Mouse (Mus musculus) thymus, adult 18-20 months (tissue): Measurements from ENCODE around the gene Txndc5.

ENCODE experiments used
- DNase-seq, 2 experiments: peaks; one replicate each; pipeline ENCODE4 v3.0.0; 2022; ENCODE audit warnings: mixed read lengths in 2 of 2

Txndc5 gene

DNA sequence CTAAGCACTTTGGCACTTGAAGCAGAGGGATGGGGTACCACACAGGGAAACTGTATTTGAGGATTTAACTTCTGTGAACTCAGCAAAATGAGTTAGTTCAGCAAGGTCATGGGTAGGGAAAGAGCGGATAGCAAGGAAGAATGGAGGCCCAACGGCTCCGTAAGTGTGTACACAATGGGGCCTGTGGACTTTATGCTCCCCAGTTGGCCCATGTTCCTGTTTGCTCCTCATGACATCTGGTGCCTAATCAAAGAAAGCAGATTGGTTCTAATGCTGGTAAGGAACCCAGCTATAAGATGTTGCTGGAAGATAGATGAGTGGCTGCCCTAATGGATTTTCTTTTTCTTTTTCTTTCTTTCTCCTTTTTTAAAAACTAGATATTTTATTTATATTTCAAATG is 3.4 kb downstream of the Txndc5 start:
- DNase-seq = no peak

DNA sequence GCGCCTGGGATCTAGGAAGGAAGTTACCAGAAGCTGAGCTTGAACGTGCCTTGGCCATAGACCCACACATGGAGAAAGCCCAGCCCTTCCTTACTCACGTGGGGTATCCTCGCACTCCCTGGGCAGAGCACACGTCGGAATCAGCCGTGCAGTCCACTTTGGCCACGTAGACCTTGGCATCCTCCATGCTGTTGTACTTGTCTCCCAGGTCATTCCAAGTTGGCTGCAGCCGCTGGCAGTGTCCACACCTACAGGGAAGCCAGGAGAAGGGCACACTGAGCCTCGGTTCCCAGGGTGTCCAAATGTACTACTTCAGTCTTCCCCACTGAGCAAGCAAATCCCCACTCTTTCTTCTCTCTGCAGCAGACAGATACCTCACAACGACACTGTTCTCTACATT is 5.4 kb downstream of the Txndc5 start:
- DNase-seq = no peak

DNA sequence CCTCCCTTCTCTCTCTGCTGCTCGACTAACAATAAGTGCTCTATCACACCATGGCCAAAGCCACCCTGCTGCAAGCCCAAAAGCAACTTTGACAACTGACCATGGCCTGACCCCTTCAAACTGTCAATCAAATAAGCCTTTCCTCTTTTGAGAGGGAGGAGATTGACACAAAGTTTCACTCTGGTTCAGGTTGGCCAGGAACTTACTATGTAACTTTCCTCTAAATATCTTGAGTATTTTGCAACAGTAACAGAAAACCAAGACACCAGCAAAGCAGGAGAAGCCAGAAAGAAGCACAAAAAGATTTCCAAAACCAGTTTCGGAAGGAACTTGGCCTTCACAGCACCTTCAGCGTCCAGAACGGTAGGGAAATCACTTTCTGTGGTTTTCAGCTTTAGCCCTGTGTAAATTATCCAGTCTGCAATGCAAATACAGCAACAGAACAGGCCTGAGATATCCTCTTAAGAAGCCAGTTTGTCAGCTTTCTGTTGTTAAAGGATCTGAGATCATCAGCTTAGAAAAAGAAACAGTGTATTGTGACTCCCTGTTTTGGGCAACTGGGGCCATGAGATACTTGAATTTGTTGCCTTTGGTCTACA is 6.5 kb downstream of the Txndc5 start:
- DNase-seq = no peak

DNA sequence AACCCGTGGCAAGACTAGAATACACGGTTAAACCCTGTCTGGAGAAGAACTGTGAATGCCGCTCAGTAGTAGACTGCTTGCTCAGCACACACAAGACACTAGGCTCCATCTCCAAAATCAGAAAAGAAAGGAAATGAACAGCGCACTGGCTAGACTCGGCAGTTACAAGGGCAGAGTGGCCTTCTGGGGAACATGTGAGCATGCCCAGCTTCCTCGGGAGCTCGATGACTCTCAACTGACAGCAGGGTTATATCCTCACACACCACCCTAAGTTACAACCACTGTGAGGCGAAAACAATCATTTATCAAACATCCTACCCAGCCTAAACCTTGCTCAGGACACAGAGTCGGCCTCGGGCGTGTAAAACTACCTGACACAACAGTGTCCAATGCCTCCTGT is 8.3 kb downstream of the Txndc5 start:
- DNase-seq = no peak

DNA sequence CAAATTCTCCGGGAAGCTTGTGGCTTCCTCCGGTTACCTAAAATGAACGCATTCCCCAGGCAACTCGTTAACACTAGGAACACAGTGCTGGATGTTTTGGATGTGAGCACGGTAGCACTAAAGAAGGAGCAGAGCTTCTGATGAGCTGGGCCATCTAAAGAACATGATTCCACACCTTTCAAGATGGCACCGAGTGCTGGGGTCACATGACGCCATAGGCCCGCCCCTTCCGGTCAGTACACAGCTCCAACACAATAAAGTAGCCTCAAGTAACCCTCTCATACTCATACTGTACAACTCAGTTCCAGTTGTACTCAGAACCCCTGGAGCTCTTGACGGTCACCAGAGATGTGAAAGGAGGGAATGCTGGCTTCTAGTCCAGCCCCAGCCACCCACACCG is 12.0 kb downstream of the Txndc5 start:
- no peak for DNase-seq

DNA sequence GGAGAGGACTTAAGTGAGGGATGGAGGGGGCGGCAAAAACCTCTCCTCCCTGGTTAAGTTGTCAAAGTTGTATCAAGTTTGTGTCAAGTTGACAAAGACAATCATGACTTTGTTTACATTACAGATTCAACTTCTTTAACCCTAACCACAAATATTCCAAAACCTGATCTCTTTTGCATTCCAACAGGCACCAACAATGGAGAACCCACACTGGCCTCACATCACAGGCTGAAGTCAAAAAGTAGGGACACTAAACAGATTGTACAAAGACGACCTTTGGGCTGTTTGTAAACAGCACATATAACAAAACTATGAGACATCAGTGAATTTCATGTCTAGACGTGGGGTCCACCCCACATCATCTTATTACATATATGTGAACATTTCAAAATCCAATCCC is 12.8 kb downstream of the Txndc5 start:
- DNase-seq = no peak

DNA sequence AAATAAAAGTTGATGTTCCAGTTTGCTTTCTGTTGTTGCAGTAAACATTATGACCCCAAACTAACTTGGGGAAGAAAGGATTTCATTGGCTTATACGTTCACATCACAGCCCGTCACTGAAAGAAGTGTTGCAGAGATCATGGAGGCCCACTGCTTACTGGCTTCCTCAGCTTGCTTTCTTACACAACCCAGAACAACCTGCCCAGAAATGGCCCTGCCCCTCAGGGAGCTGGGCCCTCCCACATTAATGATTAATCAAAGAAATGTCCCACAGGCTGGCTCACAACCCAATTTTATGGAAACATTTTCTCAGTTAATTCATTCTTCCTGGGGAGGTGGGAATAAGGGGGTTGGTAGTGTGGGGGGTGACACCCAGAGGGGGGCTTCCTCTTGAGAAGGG is 13.2 kb downstream of the Txndc5 start:
- DNase-seq = no peak

DNA sequence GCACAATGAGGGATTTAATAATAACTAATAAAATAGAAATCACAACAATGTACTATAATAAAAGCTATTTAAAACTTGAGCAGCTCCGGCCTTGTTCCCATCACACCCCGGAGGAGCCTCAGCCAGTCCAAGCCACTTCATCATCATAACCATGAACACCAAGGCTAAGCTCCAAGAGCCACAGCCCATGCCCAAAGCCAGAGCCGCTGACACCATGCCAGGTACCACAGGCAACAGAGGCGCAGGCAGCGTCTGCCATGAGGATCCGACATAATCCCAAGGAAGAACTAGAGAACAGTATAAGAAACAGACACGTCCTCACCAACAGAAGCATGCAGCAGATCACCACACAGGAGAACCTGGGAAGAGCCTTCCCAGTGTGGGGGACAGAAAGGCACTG is 14.7 kb downstream of the Txndc5 start:
- DNase-seq = no peak

DNA sequence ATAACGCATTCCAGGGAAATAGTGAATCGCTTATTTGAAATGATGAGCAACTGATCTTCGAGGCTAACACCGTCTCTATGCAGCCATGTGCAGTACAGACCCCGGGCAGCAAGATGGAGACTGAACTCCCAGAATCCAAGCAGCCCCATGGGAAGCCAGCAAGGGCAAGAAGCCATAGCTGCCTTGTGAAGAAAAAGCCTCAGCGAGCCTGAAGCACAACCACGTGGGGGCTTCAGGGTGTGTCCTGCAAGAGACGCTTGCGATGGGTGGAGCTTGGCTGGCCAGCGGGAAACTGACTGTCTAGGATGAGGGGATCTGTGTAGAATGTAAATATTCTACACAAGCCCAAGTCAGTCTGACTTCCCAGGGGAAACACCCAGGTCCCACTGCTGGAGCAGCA is 16.6 kb downstream of the Txndc5 start:
- DNase-seq = no peak

DNA sequence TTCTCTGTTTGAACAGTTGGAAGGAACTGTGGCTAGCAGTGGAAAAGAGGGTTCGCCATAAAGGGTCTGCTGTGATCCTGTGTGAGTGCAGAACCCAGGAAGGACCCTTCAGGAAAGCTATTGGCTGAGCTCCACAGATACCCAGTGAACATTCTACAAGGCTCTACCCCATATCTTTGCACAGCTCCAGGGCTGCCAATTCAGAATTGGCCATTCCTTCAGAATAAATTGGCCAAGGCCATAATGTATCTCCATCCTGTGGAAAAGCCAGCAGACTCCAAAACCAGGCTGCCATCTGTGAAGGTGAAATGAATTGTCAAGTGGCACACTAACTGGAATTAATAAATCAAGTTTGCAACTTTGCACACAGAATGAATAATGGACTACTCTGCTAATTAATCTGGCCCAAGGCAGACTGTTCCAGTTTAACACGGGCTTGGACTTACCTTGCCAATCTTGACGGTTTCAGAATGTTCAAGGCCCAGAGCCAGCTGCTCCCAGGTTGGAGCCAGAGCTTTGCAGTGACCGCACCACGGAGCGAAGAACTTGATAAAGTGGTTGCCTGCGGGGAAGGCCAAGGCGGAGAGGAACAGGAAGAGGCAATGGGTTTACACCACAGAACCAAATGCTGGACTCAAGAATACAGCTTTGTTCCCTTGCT is 18.8 kb downstream of the Txndc5 start:
- no peak for DNase-seq

DNA sequence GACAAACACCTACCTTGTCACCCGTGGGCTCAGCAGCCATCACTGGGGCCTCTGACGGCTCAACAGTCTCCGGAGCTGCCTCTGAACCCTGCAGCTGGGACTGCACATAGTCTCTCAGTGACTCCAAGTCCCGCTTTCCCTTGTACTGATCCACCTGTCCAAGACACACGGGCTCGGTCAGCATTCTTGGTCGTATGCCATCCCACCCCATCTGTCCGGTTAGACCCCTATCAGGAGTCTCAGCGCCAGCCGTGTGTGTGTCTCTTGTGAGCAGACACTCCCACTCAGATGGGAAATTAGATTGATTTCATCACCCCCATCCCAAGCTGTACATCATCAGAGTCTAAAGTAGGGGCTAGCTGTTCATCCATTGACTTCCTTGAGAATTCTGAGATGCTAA is 21.7 kb downstream of the Txndc5 start:
- no peak for DNase-seq

DNA sequence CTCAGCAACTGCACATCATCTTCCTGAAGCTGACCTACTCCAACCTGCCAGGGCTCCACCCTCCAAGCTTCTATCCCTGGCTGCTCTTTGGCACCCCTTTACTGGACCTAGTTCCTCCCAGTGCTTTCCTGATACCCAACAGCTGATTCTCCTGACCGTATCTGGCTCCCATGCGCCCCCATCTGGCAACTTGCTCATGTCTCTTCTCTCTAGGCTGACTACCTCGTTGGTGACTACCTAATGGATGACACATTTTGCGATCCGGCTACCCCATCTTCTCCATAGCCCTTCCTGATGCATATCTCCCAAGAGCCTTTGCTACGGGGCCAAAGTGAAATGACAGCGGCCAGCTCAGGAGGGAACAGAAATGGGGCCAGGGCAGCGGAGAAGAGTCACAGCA is 22.3 kb downstream of the Txndc5 start:
- no peak for DNase-seq

DNA sequence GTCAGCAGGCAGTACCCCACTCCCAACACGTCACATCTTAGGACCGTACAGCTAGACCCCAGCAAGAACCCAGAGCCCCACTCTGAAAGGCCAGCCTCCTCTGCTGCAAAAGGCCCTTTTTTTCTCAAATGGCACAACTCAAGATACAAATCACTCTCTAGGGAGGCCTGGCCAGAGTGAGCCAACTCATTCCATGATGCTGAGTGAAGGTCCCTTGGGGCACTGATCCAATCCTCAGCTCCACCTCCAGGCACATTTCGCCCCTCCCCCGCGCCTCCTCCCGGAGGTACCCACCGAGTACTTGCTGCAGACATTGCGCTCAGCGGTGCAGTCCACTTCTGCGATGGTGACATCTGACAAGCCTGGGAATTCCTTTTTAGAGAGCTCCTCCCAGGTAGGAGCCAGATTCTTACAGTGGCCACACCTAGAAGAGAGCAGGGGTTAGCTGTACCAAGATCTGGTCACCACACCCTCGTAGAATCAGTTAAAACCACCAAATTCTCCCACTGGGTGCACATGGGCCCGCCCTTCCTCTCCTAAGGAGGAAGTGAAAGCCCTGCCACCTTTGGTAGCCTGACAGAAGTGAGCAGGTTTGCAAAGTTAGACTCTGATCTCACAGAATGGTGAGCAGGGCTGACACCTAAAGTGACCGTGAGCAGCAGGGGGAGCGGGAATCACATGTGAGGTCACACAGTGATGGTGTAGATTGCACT is 25.3 kb downstream of the Txndc5 start:
- DNase-seq = peak in 1 of 2 experiments; percentile 18

DNA sequence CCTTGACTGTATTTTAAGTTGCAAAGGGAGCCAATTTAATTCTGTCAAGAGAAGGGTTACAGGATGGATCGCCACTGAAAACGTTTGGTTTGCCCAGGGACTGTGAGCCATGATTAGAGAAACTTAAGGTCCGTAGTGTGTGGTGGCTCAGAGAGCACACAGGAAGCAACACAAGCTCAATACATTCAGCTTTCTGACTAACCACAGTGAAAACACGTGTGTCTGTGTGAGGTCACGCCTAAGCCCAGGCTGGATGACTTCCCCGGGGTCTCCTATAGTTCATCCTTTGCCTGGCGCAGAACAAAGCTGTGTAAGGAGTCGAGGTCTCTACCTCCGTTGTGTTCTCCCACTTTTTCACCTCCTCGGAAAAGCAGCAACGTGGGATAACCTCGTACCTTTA is 27.3 kb downstream of the Txndc5 start:
- no peak for DNase-seq

DNA sequence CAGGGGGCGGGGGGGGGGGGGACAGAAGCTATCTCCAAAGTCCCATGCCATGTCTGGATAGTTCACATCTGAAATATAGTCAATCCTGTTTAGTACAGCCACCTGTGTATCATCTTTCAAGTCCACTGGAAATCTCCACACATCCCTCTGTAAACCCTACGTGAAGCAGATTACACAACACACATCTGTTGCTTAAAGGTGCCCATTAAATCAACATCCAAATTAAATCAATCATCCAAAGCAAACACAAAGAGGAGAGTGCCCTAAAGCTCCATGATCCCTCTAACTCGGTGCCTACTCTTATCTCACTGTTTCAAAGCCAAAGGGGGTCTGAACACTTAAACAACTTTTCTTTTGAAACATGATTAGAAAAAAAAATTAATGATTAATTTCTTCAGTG is 31.9 kb downstream of the Txndc5 start:
- DNase-seq = no peak

DNA sequence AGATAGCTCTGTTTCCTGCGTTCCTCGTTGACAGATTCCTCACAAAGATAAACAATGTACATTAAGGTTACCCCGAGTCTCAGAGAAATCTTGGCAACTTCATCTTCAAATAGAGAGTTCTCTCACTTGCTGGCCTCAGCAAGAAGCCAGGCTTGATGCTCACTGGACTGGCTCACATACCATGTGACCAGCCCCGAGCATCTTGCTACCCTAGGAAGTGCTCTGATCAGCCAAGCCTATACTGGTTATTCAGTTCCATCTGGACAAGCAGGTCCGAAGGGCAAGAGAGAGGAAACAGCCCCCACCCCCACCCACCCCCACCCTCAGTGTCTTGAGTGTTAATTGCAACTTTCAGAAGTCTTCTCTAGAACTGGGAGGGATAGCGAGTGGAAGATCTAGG is 41.9 kb downstream of the Txndc5 start:
- no peak for DNase-seq

DNA sequence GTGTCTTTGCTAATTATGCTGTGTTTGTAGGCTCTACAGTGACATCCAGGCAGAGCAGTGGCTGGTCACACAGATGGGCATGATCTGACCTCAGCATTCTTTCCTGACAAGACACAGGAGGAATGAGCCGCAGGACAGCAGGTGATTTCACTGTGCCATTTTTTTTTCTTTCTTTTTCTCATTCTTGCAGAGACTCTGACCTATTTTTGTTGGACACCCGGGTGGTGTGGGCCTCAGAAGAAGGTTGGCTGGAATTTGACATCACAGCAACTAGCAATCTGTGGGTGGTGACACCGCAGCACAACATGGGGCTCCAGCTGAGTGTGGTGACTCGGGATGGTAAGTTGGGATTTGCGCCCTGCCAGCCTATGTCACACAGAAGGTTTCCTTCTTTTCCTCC is 43.9 kb downstream of the Txndc5 start:
- DNase-seq = no peak

DNA sequence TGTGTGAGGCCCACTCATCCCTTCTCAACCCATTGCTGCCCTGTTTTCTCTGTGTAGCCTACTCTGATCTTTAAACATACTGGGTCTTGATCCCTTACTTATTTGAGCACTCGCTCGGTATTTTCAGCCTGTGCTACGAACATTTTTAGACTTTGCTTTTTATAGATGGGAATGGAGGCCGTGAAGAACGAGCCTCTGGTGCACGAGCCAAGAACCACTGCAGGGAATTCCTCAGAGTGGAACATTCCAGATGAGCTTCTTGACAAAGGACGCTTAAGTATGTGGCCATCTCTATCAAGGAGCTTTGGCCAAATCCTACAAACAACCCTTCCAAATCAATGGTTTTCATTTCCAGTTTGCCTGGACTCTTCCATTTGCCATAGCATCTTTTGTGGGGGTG is 47.6 kb downstream of the Txndc5 start:
- DNase-seq = no peak

DNA sequence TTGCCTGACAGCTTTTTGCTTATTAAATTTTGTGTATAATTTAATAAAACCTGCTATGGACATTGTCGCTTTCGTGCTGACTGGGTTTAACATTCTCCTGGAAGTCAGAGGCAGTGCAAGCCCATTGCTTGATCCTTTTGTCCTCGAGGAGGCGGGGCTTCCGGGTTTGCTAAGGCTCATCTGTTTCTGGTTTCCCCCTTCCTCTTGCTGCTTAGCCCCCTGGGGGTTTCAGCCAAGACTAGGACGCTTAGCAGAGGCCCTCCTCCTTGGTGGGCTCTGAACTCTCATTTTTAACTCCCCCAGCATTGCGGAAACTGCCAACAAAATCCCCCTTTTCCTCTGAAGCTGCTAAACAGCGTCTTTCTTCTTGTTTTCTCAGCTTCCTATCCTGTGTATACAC is 51.7 kb downstream of the Txndc5 start:
- DNase-seq = no peak

DNA sequence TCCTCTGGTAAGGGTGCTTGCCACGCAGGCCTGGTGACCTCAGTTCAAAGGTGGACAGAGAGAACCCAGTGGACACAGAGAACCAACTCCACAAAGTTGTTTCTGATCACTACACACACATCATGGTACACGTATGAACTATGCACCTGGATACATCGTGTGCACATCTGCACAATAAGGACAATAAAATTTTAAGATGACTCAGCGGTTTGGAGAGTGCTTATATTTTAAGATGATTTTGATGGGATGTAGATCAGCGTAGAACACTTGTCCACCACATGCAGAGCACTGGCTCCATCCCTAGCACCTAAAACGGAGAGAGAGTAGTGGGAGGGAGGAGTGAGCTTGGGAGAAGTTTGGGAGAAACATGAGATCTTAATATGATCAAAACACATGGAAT is 55.1 kb downstream of the Txndc5 start:
- no peak for DNase-seq

DNA sequence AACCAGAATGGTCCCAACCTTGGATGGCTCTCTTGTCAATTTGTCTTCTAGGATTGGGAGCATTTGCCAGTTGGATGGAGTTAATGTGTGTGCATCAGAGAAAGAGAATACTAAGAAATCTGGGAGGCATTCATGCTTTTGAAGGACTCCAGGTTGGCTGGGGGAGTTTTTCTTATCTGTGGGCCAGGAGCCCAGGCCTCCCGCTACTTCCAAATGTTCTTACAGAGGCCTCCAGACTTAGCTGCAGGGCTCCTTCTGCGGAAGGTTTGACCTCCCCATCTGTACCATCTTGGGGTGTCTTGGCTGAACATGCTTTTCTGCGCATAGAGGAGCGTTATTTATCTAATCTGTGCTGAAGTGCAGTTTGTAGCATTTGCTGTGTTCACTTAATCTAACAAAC is 56.0 kb downstream of the Txndc5 start:
- DNase-seq = no peak

DNA sequence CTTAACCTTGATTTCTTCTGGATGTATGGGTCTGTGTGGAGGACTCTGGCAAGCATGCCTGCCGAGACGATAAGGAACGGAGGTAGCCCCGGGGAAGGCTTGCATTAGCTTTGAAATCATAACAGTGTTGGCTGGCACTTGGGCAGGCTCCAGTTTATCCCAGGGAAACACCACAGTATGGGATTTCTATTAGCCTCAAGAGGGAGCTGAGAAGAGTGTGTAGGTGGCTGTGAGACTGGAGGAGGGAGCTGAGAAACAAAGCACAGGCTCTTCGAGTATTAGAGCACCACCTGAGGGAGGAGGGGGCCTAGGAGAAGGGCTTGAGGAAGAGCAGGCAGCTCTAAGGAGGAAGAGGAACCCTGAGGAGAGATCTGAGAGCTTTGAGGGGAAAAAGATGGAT is 57.7 kb downstream of the Txndc5 start:
- no peak for DNase-seq

DNA sequence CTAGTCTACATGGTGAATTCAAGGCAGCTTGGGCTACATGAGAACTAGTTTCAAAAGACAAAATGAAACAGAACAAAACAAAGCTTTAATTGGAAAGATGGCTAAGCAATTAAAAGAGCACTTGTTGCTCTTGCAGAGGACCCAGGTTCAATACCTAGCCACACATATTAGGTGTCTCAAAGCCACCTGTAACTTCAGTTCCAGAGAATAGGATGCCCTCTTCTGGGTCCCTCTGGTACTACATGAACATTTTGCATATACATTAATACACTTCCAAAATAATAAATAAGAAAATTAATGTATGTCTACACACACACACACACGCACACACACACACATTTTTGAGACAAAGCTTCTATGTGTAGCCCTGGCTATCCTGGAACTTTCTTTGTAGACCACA is 65.2 kb downstream of the Txndc5 start:
- DNase-seq = no peak

DNA sequence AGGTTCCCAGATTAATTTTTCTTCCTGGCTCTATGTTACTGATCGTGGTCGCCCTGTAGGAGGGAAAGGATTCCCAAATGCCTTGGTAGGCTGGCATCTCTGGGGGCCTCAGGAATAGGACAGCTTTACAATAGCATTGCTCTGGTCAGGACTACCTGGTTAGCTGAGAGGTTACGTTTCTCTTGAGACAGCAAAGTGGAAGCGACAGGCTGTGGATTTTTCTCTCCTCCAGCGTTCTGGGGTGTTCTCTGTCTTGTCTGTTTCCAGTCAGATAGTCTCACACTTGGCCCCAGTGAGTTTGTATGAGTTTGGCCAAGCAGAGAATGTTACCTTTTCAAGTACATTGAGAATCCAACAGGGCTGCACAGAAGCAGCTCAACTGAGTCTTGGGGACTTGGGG is 77.2 kb downstream of the Txndc5 start:
- DNase-seq = no peak
